Mouse (Mus musculus) CH12.LX (cell line): ENCODE measurements around the gene Ddx41. TPM values are rescaled to one million over a fixed set of nuclear protein-coding genes. Genes with fewer than 3 reads are reported as not detected.

ENCODE experiments used
- DNase-seq: peaks from one replicate; pipeline ENCODE4 v3.0.0-alpha.2; 2013; ENCODE audit errors: extremely low read depth
- H3K27ac ChIP-seq: 2 replicates; pipeline ENCODE4 v1.5.1; 2012; ENCODE audit warnings: low read depth, mild to moderate bottlenecking, control low read depth, moderate library complexity; ENCODE audit not compliant: insufficient read depth
- H3K27me3 ChIP-seq: replicated peaks from 2 replicates; pipeline ENCODE3; 2012; ENCODE audit warnings: inconsistent platforms
- H3K36me3 ChIP-seq, 2 experiments: replicated peaks in 1 of 2; 2 replicates each; pipeline versions ENCODE3 to v1.6.1; 2012; ENCODE audit warnings: inconsistent platforms in 1 of 2, low read length in 1 of 2, mild to moderate bottlenecking in 1 of 2, mixed read lengths in 1 of 2, moderate library complexity in 1 of 2; ENCODE audit not compliant: control insufficient read depth in 1 of 2, insufficient read depth in 1 of 2
- H3K4me1 ChIP-seq, 2 experiments: 2 replicates each; pipeline ENCODE4 v1.6.1; 2012; ENCODE audit warnings: inconsistent platforms in 1 of 2, moderate library complexity in 1 of 2; ENCODE audit not compliant: insufficient read depth in 2 of 2, control insufficient read depth in 1 of 2
- H3K4me2 ChIP-seq: 2 replicates; pipeline ENCODE4 v1.6.1; 2012; ENCODE audit warnings: low read depth, mild to moderate bottlenecking, control low read depth; ENCODE audit not compliant: poor library complexity, insufficient read depth, severe bottlenecking
- H3K4me3 ChIP-seq, 3 experiments: fragments of 150-350 bp in 1 of 3; sonication (generic) in 1 of 3; replicated peaks in 1 of 3; 2 replicates each; pipeline versions ENCODE3 to v1.5.1; 2011 to 2012; ENCODE audit warnings: low read depth in 2 of 3, low read length in 2 of 3, mild to moderate bottlenecking in 2 of 3, moderate library complexity in 2 of 3, control low read depth in 1 of 3, improper control_type of control experiment in 1 of 3, inconsistent platforms in 1 of 3, mixed read lengths in 1 of 3; ENCODE audit not compliant: poor library complexity in 1 of 3
- H3K79me2 ChIP-seq: replicated peaks from 2 replicates; pipeline ENCODE4 v1.6.1; 2012; ENCODE audit warnings: mild to moderate bottlenecking, moderate library complexity; ENCODE audit not compliant: control insufficient read depth, poor library complexity, insufficient read depth, severe bottlenecking; ENCODE audit errors: extremely low read depth
- H3K9ac ChIP-seq: 2 replicates; pipeline ENCODE4 v1.6.1; 2012; ENCODE audit warnings: low read depth, mild to moderate bottlenecking, control low read depth, moderate library complexity; ENCODE audit not compliant: insufficient read depth
- H3K9me3 ChIP-seq: replicated peaks from 2 replicates; pipeline ENCODE3; 2012; ENCODE audit warnings: low read length, inconsistent platforms, mixed read lengths
- BHLHE40 ChIP-seq: IDR thresholded peaks from 2 replicates; pipeline ENCODE4 v1.6.1; 2011; ENCODE audit warnings: mild to moderate bottlenecking, low read depth, low read length, improper control_type of control experiment
- CHD1 ChIP-seq: IDR thresholded peaks from 2 replicates; pipeline ENCODE4 v1.6.1; 2012; ENCODE audit warnings: low read depth, low read length, improper control_type of control experiment, inconsistent platforms
- CHD2 ChIP-seq: IDR thresholded peaks from 2 replicates; pipeline ENCODE4 v1.6.1; 2011; ENCODE audit warnings: low read length, improper control_type of control experiment
- ELF1 ChIP-seq: IDR thresholded peaks from 2 replicates; pipeline ENCODE4 v1.6.1; 2014; ENCODE audit warnings: low read depth, mild to moderate bottlenecking, inconsistent platforms, low read length, improper control_type of control experiment
- ETS1 ChIP-seq: conservative IDR thresholded peaks from 2 replicates; pipeline ENCODE4 v1.6.1; 2012; ENCODE audit warnings: low read depth, mild to moderate bottlenecking, inconsistent platforms, low read length, improper control_type of control experiment, moderate library complexity
- GABPA ChIP-seq: IDR thresholded peaks from 2 replicates; pipeline ENCODE4 v1.6.1; 2012; ENCODE audit warnings: low read depth, low read length, improper control_type of control experiment, inconsistent platforms; ENCODE audit not compliant: insufficient replicate concordance
- MAZ ChIP-seq: IDR thresholded peaks from 2 replicates; pipeline ENCODE4 v1.6.1; 2012; ENCODE audit warnings: low read depth, mild to moderate bottlenecking, inconsistent platforms, low read length, improper control_type of control experiment, moderate library complexity
- MEF2A ChIP-seq: IDR thresholded peaks from 2 replicates; pipeline ENCODE4 v1.6.1; 2014; ENCODE audit warnings: low read depth, mild to moderate bottlenecking, inconsistent platforms, low read length, improper control_type of control experiment, borderline replicate concordance
- MYC ChIP-seq: IDR thresholded peaks from 2 replicates; pipeline ENCODE4 v1.6.1; 2011; ENCODE audit warnings: low read depth, mild to moderate bottlenecking, improper control_type of control experiment, low read length
- NELFE ChIP-seq: IDR thresholded peaks from 2 replicates; pipeline ENCODE4 v1.6.1; 2011; ENCODE audit warnings: low read depth, low read length, improper control_type of control experiment
- NRF1 ChIP-seq: IDR thresholded peaks from 2 replicates; pipeline ENCODE4 v1.6.1; 2014; ENCODE audit warnings: low read depth, mild to moderate bottlenecking, inconsistent platforms, low read length, improper control_type of control experiment, moderate library complexity
- PAX5 ChIP-seq: IDR thresholded peaks from 2 replicates; pipeline ENCODE4 v1.6.1; 2012; ENCODE audit warnings: low read length, inconsistent platforms, mixed read lengths
- RCOR1 ChIP-seq: conservative IDR thresholded peaks from 2 replicates; pipeline ENCODE4 v1.6.1; 2012; ENCODE audit warnings: low read depth, mild to moderate bottlenecking, inconsistent platforms, low read length, improper control_type of control experiment
- SMC3 ChIP-seq: IDR thresholded peaks from 2 replicates; pipeline ENCODE4 v1.6.1; 2011; ENCODE audit warnings: low read depth, low read length, improper control_type of control experiment
- TBP ChIP-seq: conservative IDR thresholded peaks from 2 replicates; pipeline ENCODE4 v1.6.1; 2011; ENCODE audit warnings: low read depth, low read length, improper control_type of control experiment
- TCF12 ChIP-seq: IDR thresholded peaks from 2 replicates; pipeline ENCODE4 v1.6.1; 2014; ENCODE audit warnings: low read depth, mild to moderate bottlenecking, inconsistent platforms, low read length, improper control_type of control experiment
- UBTF ChIP-seq: IDR thresholded peaks from 2 replicates; pipeline ENCODE4 v1.6.1; 2012; ENCODE audit warnings: low read depth, mild to moderate bottlenecking, inconsistent platforms, low read length, improper control_type of control experiment, moderate library complexity
- USF2 ChIP-seq: conservative IDR thresholded peaks from 2 replicates; pipeline ENCODE4 v1.6.1; 2011; ENCODE audit warnings: low read depth, low read length, improper control_type of control experiment
- ZMIZ1 ChIP-seq: IDR thresholded peaks from 2 replicates; pipeline ENCODE4 v1.6.1; 2012; ENCODE audit warnings: low read depth, mild to moderate bottlenecking, inconsistent platforms, low read length, improper control_type of control experiment
- ZNF384 ChIP-seq: IDR thresholded peaks from 2 replicates; pipeline ENCODE4 v1.6.1; 2012; ENCODE audit warnings: low read depth, low read length, improper control_type of control experiment, inconsistent platforms
- dilution Hi-C: fragments of 300-500 bp; cut with MboI; formaldehyde crosslinking; loops from 2 replicates; pipeline ENCODE4 v1.14.3; 2020; ENCODE audit warnings: low sequenced_read_pairs; ENCODE audit not compliant: extremely low pct_unique_long_range_greater_than_20kb, extremely low pct_ligation_motif_present
- in situ Hi-C: fragments of 300-500 bp; cut with MboI; formaldehyde crosslinking; loops from 3 replicates; pipeline ENCODE4 v1.14.3; 2019; ENCODE audit warnings: low sequenced_read_pairs, low pct_ligation_motif_present, low pct_unique_long_range_greater_than_20kb, mixed read lengths
- polyA plus RNA-seq: library from polyadenylated mRNA; unstranded; fragments of >175 nt; gene quantifications from 2 replicates; pipeline ENCODE4 v1.2.1, GENCODE M21; 2012; ENCODE audit warnings: low read depth; ENCODE audit not compliant: insufficient read length
- total RNA-seq, 2 experiments: library from RNA; depleted of rRNA; stranded (reverse); fragments of 300-350 nt in 1 of 2; fragments of >200 nt in 1 of 2; gene quantifications; 2 replicates each; pipeline ENCODE4 v1.2.3; 2012 to 2014

Gene Ddx41
- total and polyA plus RNA-seq, 3 experiments, result 56.6 to 107 (median 95.3) TPM

DNA sequence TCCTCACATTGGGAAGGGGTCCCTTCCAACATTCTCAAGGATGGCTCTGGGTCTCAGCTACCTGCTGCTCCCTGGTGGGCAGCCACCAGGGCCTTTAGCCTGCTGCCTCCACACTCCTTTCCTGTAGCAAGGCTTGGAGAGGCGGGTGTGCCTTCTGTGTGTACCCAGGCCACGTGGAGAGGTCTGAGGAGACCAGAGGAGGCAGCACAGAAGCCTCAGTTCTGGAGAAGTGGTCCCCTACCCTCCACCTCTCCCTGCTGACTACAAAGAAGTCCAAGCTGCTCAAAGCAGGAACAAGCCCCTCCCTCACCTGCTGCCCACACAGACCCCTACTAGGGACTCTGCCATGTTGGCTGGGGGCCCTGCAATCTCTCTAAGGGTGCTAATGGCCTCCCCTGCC is 42.2 kb downstream of the Ddx41 start:
- H3K9ac ChIP-seq, result no peak overlapping the region
- H3K4me2 ChIP-seq, result no peak overlapping the region
- no peaks in the 10 kb centered on the region for H3K9me3 ChIP-seq
- no peaks in the 10 kb centered on the region for H3K4me1 ChIP-seq
- in situ Hi-C loops, result no loop called here
- H3K27me3 ChIP-seq, result peaks cover 37% of the 10 kb centered on the region
- no peak overlapping the region for H3K4me3 ChIP-seq
- no peaks in the 10 kb centered on the region for H3K79me2 ChIP-seq
- H3K27ac ChIP-seq, result no peak overlapping the region
- dilution Hi-C loops, result no loop called here
- no peak for DNase-seq
- H3K36me3 ChIP-seq, result peaks cover 4 to 26% of the 10 kb centered on the region in 2 experiments
- no peak for TF ChIP-seq TBP
- no peak for TF ChIP-seq MAZ
- TF ChIP-seq MEF2A, result no peak
- TF ChIP-seq ELF1, result no peak

DNA sequence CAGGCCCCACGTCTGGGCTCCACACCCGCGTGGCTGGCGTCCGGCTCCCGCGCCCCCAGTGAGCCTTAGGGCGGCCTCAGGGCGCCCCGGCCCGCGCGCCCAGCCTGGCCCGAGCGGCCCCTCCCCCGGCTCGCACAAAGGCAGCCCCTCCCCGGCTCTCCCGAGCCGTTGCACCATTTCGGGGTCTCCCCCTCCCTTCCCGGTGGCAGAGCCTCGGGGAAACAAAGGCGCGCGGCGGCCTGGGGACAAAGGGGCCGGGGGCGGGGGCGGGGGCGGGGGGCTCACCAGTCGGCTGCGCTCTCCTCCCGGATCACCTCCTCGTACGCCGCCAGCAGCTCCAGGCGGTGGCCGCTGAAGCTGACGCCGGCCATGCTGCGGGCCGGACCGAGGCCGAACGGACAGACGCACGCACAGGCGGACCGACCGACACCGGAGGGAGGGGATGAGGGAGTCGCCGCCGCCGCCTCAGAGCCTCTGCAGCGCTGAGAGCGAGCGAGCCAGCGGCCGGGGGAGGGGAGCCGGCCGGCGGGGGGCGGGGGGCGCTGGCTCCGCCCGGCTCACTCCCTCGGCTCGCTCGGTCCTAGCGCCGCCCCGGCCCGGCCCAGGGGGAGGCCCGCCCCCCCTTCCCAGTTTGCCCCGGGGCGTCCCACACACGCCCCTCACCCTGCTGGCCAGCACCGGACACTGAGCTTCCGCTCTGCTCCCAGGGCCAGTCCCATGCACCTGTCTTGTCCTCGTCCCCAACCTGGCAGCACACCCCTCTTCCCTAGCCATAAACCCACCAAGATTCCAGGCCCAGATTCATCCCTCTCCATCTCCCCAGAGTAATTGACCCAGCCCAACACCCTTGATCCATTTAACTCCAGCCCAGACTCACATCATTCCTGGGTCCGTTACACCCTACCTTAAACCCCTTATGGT is 48.6 kb downstream of the Ddx41 start, which contains the start of gene Dbn1:
Gene Dbn1, minus strand, starts transcription at position 534 of the 921 bp plus-strand sequence.
- H3K4me3 ChIP-seq, result peak within 1 kb of the TSS in 1 of 3 experiments; percentile 62
- H3K27me3 ChIP-seq, result peaks cover 87% of the 10 kb centered on the region
- no peak for DNase-seq

DNA sequence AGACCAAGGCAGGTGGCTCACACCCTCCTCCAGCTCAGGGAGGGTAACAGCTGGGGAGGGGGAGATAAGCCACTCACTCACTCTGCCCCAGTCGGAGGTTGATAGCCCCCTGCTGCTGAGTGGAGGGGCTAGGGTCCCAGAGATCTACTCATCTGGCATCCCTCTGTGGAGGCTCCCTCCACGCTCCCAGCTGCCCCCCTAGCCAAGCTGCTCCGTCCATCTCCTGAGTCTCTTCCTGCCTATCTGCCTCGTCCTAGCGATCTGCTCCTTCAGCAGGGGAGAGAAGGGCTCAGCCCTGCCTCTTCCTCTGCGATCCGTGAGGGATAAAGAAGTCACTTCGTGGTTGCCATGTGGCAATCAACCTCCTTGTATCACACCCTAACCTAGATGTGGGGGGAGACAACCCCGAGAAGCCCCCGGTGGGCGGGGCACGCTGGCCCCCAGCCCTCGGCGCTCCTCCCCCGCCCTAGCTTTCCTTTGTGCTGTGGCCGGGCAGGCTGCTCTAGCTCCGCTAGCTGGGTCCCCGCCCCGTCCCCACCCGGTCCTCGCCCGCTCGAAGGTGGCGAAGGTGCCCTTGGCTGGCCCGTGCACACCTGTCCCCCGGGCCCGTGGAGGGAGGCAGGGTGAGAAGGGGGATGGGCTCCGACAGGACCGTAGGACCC is 49.4 kb downstream of the Ddx41 start:
- in situ Hi-C loops (no loop called here), dilution Hi-C loops (no loop called here)
- TF ChIP-seq ETS1, result no peak
- TF ChIP-seq MAZ, result no peak
- TF ChIP-seq NELFE, result no peak
- TF ChIP-seq USF2, result no peak
- no peak for TF ChIP-seq CHD1
- no peak for TF ChIP-seq BHLHE40
- TF ChIP-seq GABPA, result no peak
- no peak for TF ChIP-seq ZNF384
- no peak for TF ChIP-seq PAX5
- TF ChIP-seq ZMIZ1, result no peak
- H3K36me3 ChIP-seq, result no peaks in the 10 kb centered on the region
- H3K27me3 ChIP-seq, result peaks cover 87% of the 10 kb centered on the region
- peak overlapping the region; percentile 50; the same call in 1 of the 2 replicates for H3K9ac ChIP-seq
- peak overlapping the region in 1 of 3 experiments; percentile 62 for H3K4me3 ChIP-seq
- no peak overlapping the region for H3K27ac ChIP-seq
- no peaks in the 10 kb centered on the region for H3K9me3 ChIP-seq
- H3K79me2 ChIP-seq, result no peaks in the 10 kb centered on the region
- DNase-seq, result no peak
- peaks cover 5 to 10% of the 10 kb centered on the region in 2 experiments; a peak in 3 of 4 replicates for H3K4me1 ChIP-seq
- peak overlapping the region; percentile 87 for H3K4me2 ChIP-seq

More for the DNA sequence above, 48.6 kb downstream of the Ddx41 start, which contains the start of gene Dbn1:
- H3K9ac ChIP-seq, result peak within 1 kb of the TSS; percentile 50; the same call in 1 of the 2 replicates
- TF ChIP-seq TCF12 (no peak), PAX5 (no peak), UBTF (0 out of 2 replicates have a peak, but pooled peaks have one; percentile 25), MYC (no peak), RCOR1 (no peak), SMC3 (no peak), CHD2 (no peak), NRF1 (no peak)
- TF ChIP-seq, all 38 proteins: peak for 1
- Histone ChIP-seq H3K4me2 (peak within 1 kb of the TSS; percentile 87), H3K27ac (no peak within 1 kb of the TSS), H3K9me3 (no peaks in the 10 kb centered on the region), H3K4me1 (peaks cover 5 to 10% of the 10 kb centered on the region in 2 experiments; a peak in 3 of 4 replicates), H3K79me2 (no peaks in the 10 kb centered on the region), H3K36me3 (no peaks in the 10 kb centered on the region)
- in situ Hi-C loops (no loop called here), dilution Hi-C loops (no loop called here)
